Mouse (Mus musculus) midbrain, postnatal 0 days (tissue): Measurements from ENCODE around the gene Mrnip. TPM values are rescaled to one million over a fixed set of nuclear protein-coding genes. Genes with fewer than 3 reads are reported as not detected.

Source experiments
- ATAC-seq: fragments of 200-750 bp; cut with Nextera tagmentation; 2 replicates; pipeline ENCODE4 v1.8.0; 2017; ENCODE audit warnings: moderate number of reproducible peaks, mild to moderate bottlenecking, moderate TSS enrichment, moderate library complexity; ENCODE audit not compliant: low FRiP score
- DNase-seq: peaks from one replicate; pipeline ENCODE4 v3.0.0-alpha.2; 2015; ENCODE audit warnings: low spot score
- H3K27ac ChIP-seq: fragments of 300-500 bp; sonication (generic); 2 replicates; pipeline ENCODE4 v1.5.1; 2014; ENCODE audit warnings: low read depth, mild to moderate bottlenecking, low read length, mixed read lengths
- H3K27me3 ChIP-seq: fragments of 300-500 bp; sonication (generic); 2 replicates; pipeline ENCODE4 v1.6.1; 2014; ENCODE audit warnings: low read length, control low read depth, mixed read lengths; ENCODE audit not compliant: insufficient read depth
- H3K36me3 ChIP-seq: fragments of 300-500 bp; sonication (generic); 2 replicates; pipeline ENCODE4 v1.6.1; 2014; ENCODE audit warnings: low read length, control low read depth, mixed read lengths; ENCODE audit not compliant: insufficient read depth
- H3K4me1 ChIP-seq: fragments of 300-500 bp; sonication (generic); 2 replicates; pipeline ENCODE4 v1.6.1; 2014; ENCODE audit warnings: mild to moderate bottlenecking, control low read depth, antibody characterized with exemption, low read length, mixed read lengths; ENCODE audit not compliant: insufficient read depth
- H3K4me2 ChIP-seq: fragments of 300-500 bp; sonication (generic); 2 replicates; pipeline ENCODE4 v1.6.1; 2014; ENCODE audit warnings: low read depth, mild to moderate bottlenecking, low read length, mixed read lengths; ENCODE audit not compliant: poor library complexity, severe bottlenecking
- H3K4me3 ChIP-seq: fragments of 300-500 bp; sonication (generic); 2 replicates; pipeline ENCODE4 v1.5.1; 2014; ENCODE audit warnings: low read depth, mild to moderate bottlenecking, low read length, moderate library complexity
- H3K9ac ChIP-seq: fragments of 300-500 bp; sonication (generic); replicated peaks from 2 replicates; pipeline ENCODE4 v1.6.1; 2014; ENCODE audit warnings: mild to moderate bottlenecking, low read length, moderate library complexity, mixed read lengths; ENCODE audit not compliant: poor library complexity, severe bottlenecking
- H3K9me3 ChIP-seq: fragments of 300-500 bp; sonication (generic); 2 replicates; pipeline ENCODE4 v1.6.1; 2016; ENCODE audit warnings: low read length, control low read depth
- CTCF ChIP-seq: IDR thresholded peaks from 2 replicates; pipeline ENCODE4 v1.5.1; 2016; ENCODE audit warnings: antibody characterized with exemption, mild to moderate bottlenecking
- WGBS: fragments of 180-500 bp; shearing (Covaris S2); extraction: QIAGEN DNeasy Blood & Tissue Kit; methylation state at CpG from one replicate; pipeline ENCODE4 v1.1.7; 2014; 5-methylcytosine and 5-hydroxymethylcytosine counted together
- polyA plus RNA-seq: library from polyadenylated mRNA; unstranded; fragments of >200 nt; fragmentation: Nextera tagmentation; extraction: Ambion mirVana; gene quantifications from 2 replicates; pipeline ENCODE4 v1.2.1, GENCODE M21; 2015
- total RNA-seq: library from RNA; depleted of rRNA; stranded (reverse); fragments of >200 nt; gene quantifications from 2 replicates; pipeline ENCODE4 v1.2.3, GENCODE M21; 2014

Mrnip gene
- total and polyA plus RNA-seq, 2 experiments from 2014 or later: 37.9 to 41.3 TPM

DNA sequence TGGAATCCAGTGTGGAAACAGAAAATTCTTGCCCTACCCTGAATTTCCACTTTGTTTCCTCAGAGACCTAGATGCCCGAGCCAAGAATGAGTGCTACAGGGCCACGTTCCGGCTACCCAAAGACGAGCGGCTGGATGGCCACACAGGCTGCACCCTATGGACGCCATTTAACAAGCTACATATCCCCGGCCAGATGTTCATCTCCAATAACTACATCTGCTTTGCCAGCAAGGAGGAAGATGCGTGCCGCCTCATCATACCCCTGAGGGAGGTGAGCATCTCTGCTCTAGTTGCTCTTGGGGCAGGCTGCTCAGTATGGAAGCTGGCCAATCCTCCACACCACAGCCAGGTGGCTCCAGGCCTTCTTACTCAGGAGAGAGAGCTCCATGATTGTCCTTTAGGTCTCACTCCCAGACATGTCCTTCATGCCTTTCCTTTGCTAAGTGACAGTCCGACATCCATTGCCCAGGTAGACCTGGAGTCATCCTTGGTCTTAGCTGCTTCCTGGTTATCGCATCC, 26.2 kb upstream of the Mrnip start:
- Histone ChIP-seq H3K4me2 (no peak overlapping the region), H3K9ac (no peak overlapping the region), H3K27me3 (no peaks in the 10 kb centered on the region), H3K4me1 (no peaks in the 10 kb centered on the region), H3K4me3 (no peak overlapping the region), H3K27ac (no peak overlapping the region), H3K36me3 (peaks cover 77% of the 10 kb centered on the region), H3K9me3 (no peaks in the 10 kb centered on the region)
- ATAC-seq: no peak
- 0 out of 2 replicates have a peak, but pooled peaks have one; percentile 2 for TF ChIP-seq CTCF
- 92% methylated on average over 11 of the region's 11 CpGs for WGBS
- DNase-seq: no peak

DNA sequence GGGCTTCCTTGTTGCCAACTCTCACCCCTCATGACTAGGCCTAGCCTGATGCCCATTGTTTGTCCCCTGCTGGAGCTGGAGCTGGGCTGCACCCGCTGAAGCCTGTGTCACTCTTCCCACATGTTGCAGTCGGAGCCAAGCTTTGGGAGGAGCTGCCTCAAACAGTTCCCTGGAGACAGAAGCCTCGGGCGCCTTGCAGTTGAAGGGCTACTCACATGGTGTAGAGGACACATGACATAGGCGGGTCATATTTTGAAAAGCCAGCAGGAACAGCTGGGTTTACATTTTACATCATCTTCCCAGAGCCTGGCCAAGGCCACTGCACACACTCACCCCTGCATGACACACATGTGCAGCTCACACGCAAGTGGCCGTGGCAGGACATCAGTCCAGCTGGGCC, 25.0 kb upstream of the Mrnip start:
- no peak for ATAC-seq
- no peak for TF ChIP-seq CTCF
- 92% methylated on average over 7 of the region's 7 CpGs for WGBS

DNA sequence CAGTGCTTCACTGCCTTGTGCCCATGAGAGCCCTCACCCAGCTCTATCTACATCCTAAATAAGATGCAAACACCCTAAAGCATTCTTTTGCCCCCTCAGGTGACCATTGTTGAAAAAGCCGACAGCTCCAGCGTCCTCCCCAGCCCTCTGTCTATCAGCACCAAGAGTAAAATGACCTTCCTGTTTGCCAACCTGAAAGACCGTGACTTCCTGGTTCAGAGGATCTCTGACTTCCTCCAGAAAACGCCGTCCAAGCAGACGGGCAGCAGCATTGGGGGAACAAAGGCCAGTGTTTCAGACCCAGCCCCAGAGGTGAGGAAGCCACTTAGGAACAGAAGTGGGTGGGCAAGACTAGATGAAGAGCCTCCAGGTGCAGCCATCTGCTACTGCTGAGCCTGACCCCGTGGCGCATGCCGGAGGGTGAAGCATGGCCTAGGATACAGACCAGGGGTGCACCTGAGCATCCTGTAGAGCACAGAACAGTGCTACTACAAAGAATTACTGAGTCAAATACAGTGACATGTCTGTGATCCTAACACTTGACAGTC, 24.6 kb upstream of the Mrnip start:
- Histone ChIP-seq H3K4me3 (no peak overlapping the region), H3K27me3 (no peaks in the 10 kb centered on the region), H3K9me3 (no peaks in the 10 kb centered on the region), H3K4me1 (no peaks in the 10 kb centered on the region), H3K27ac (no peak overlapping the region), H3K36me3 (peaks cover 80% of the 10 kb centered on the region), H3K4me2 (no peak overlapping the region), H3K9ac (no peak overlapping the region)
- no peak for DNase-seq
- 93% methylated on average over 9 of the region's 9 CpGs for WGBS
- no peak for ATAC-seq
- TF ChIP-seq CTCF: no peak

More for the DNA sequence above, 25.0 kb upstream of the Mrnip start:
- Histone ChIP-seq H3K9ac (no peak overlapping the region), H3K27ac (no peak overlapping the region), H3K4me2 (no peak overlapping the region), H3K9me3 (no peaks in the 10 kb centered on the region), H3K4me3 (no peak overlapping the region), H3K4me1 (no peaks in the 10 kb centered on the region), H3K27me3 (no peaks in the 10 kb centered on the region), H3K36me3 (peaks cover 80% of the 10 kb centered on the region)
- DNase-seq: no peak

DNA sequence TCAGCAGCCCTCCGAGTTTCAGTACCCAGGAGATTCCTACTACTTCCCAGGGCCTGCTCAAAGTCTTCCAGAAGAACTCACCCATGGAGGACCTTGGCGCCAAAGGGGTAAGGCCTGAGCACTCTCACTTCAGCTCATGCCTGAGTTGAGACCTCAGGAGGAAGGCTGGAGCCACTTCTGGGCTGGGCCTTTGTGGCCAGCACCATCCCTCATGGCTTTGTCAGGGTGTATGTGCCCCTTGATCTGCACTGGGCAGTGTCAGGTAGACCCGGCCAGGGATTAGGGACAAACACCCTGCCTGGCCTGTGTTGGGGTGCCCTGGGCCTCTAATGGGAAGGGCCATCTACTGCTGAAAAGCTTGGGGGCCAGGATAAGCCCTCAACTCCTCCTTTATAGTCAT, 22.9 kb upstream of the Mrnip start:
- no peak overlapping the region for H3K27ac ChIP-seq
- no peaks in the 10 kb centered on the region for H3K4me1 ChIP-seq
- 82% methylated on average over 3 of the region's 3 CpGs for WGBS
- DNase-seq (no peak), ATAC-seq (no peak)
- TF ChIP-seq CTCF: no peak
- peaks cover 74% of the 10 kb centered on the region for H3K36me3 ChIP-seq
- H3K9ac ChIP-seq: no peak overlapping the region
- H3K4me2 ChIP-seq: no peak overlapping the region
- no peaks in the 10 kb centered on the region for H3K9me3 ChIP-seq
- H3K27me3 ChIP-seq: no peaks in the 10 kb centered on the region
- H3K4me3 ChIP-seq: no peak overlapping the region

DNA sequence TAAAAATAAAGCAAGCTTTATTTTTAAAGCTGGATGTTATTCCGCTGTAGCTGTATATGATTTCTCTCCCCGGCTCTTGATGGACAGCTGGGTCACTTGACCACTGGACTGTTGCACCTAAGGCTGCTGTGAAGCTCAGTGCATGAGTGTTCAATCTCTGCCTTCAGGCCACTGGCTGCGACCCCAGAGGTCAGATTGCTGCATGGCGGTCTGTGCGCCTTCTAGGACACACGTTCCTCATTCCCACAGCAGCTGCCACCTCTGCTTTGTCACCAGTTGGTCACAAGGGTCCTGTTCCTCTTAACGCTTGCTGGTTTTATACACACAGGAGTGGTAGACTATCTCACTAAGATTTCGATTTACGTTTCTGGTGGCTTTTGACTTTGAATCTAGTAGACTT, 20.1 kb upstream of the Mrnip start:
- Histone ChIP-seq H3K4me1 (no peaks in the 10 kb centered on the region), H3K27me3 (no peaks in the 10 kb centered on the region), H3K4me3 (no peak overlapping the region), H3K27ac (no peak overlapping the region), H3K4me2 (no peak overlapping the region), H3K9me3 (no peaks in the 10 kb centered on the region), H3K36me3 (peaks cover 82% of the 10 kb centered on the region), H3K9ac (no peak overlapping the region)
- WGBS: 85% methylated on average over 9 of the region's 9 CpGs
- DNase-seq (no peak), ATAC-seq (no peak)
- no peak for TF ChIP-seq CTCF

DNA sequence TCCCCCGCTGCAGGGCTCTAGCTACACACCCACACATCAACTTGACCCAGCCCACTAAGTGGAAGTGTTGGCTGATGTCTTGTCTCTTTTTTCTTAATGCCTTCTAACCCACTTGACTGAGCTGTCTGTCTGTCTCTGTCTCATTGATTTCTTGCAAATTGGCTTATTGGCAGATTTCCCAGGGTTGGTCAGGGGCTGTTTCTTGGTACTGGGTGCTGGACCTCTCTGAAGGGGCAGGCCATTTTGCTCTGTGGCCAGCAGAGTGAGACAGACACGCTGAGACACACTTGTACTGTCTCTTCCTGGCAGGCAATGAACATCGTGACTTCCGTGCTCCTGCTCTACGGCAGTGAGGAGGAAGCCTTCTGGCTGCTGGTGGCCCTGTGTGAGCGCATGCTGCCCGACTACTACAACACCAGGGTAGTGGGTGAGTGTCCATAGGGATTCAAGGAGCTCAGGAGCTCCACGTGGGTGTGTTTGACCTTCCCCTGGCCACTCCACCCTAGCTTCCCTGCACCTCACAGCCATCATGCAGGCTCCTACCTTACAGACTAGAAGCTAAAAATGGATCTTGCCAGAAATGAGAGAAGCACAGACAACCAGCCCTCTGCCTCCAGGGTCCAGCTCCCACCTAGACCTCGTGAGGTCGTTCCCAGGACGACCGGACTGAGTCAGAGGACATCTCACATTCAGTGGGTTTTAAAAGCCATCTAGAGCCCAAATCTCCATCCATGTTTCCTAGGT, 19.3 kb upstream of the Mrnip start:
- Histone ChIP-seq H3K36me3 (peaks cover 81% of the 10 kb centered on the region), H3K4me3 (no peak overlapping the region), H3K9ac (no peak overlapping the region), H3K27ac (no peak overlapping the region), H3K4me1 (no peaks in the 10 kb centered on the region), H3K27me3 (no peaks in the 10 kb centered on the region), H3K4me2 (no peak overlapping the region), H3K9me3 (no peaks in the 10 kb centered on the region)
- ATAC-seq (no peak), DNase-seq (peak; percentile 24)
- 85% methylated on average over 12 of the region's 12 CpGs for WGBS
- TF ChIP-seq CTCF: no peak
